Mouse (Mus musculus) hindbrain, embryonic 13.5 days (tissue): ENCODE measurements around the gene Ldlrad1. TPM values are rescaled to one million over a fixed set of nuclear protein-coding genes. Genes with fewer than 3 reads are reported as not detected.
A peak's percentile ranks its signal among the peaks of the same experiment; 100 is the strongest.

ENCODE experiments used
- ATAC-seq: fragments of 200-750 bp; cut with Nextera tagmentation; 2 replicates; pipeline ENCODE4 v1.8.0; 2017; ENCODE audit warnings: moderate TSS enrichment; ENCODE audit not compliant: low FRiP score
- H3K27ac ChIP-seq: fragments of 300-500 bp; sonication (generic); 2 replicates; pipeline ENCODE4 v1.5.1; 2015; ENCODE audit warnings: inconsistent platforms, mild to moderate bottlenecking, moderate library complexity
- H3K27me3 ChIP-seq: fragments of 300-500 bp; sonication (generic); 2 replicates; pipeline ENCODE4 v1.6.1; 2015; ENCODE audit warnings: mild to moderate bottlenecking, inconsistent platforms
- H3K36me3 ChIP-seq: fragments of 300-500 bp; sonication (generic); 2 replicates; pipeline ENCODE4 v1.6.1; 2015; ENCODE audit warnings: mild to moderate bottlenecking, inconsistent platforms
- H3K4me1 ChIP-seq: fragments of 300-500 bp; sonication (generic); replicated peaks from 2 replicates; pipeline ENCODE4 v1.6.1; 2015; ENCODE audit warnings: inconsistent platforms
- H3K4me2 ChIP-seq: fragments of 300-500 bp; sonication (generic); 2 replicates; pipeline ENCODE4 v1.6.1; 2015; ENCODE audit warnings: inconsistent platforms, mild to moderate bottlenecking, moderate library complexity
- H3K4me3 ChIP-seq: fragments of 300-500 bp; sonication (generic); 2 replicates; pipeline ENCODE4 v1.5.1; 2015; ENCODE audit warnings: mild to moderate bottlenecking, inconsistent platforms
- H3K9ac ChIP-seq: fragments of 300-500 bp; sonication (generic); 2 replicates; pipeline ENCODE4 v1.6.1; 2015; ENCODE audit warnings: mild to moderate bottlenecking, inconsistent platforms
- H3K9me3 ChIP-seq: fragments of 300-500 bp; sonication (generic); 2 replicates; pipeline ENCODE4 v1.6.1; 2016; ENCODE audit warnings: inconsistent platforms
- WGBS: fragments of 180-500 bp; shearing (Covaris S2); methylation state at CpG from one replicate; pipeline ENCODE4 v1.1.7; 2015; 5-methylcytosine and 5-hydroxymethylcytosine counted together
- polyA plus RNA-seq: library from polyadenylated mRNA; unstranded; fragments of >200 nt; fragmentation: Nextera tagmentation; extraction: Ambion mirVana; gene quantifications from 2 replicates; pipeline ENCODE4 v1.2.1, GENCODE M21; 2015

Gene Ldlrad1
- polyA plus RNA-seq, 1 experiment from 2014 or later: not detected

GRCm38 (mm10) chr4:107247110-107247509 is 38.1 kb downstream of the Ldlrad1 start:
- Histone ChIP-seq H3K4me1 (peaks cover 40% of the 10 kb centered on the region), H3K27ac (no peak overlapping the region), H3K9me3 (no peaks in the 10 kb centered on the region), H3K4me3 (no peak overlapping the region), H3K9ac (no peak overlapping the region), H3K4me2 (no peak overlapping the region), H3K36me3 (peaks cover 22% of the 10 kb centered on the region), H3K27me3 (no peaks in the 10 kb centered on the region)
- no peak for ATAC-seq
- WGBS: 89% methylated on average over 9 of the region's 9 CpGs

GRCm38 (mm10) chr4:107248061-107248460 is 39.1 kb downstream of the Ldlrad1 start:
- ATAC-seq: no peak
- 84% methylated on average over 3 of the region's 3 CpGs for WGBS
- Histone ChIP-seq H3K27ac (no peak overlapping the region), H3K9me3 (no peaks in the 10 kb centered on the region), H3K36me3 (peaks cover 16% of the 10 kb centered on the region), H3K27me3 (no peaks in the 10 kb centered on the region), H3K4me1 (peaks cover 45% of the 10 kb centered on the region), H3K4me2 (no peak overlapping the region), H3K9ac (no peak overlapping the region), H3K4me3 (no peak overlapping the region)

- ATAC-seq: no peak
- Histone ChIP-seq H3K27ac (no peak overlapping the region), H3K27me3 (no peaks in the 10 kb centered on the region), H3K4me3 (no peak overlapping the region), H3K9ac (no peak overlapping the region), H3K9me3 (no peaks in the 10 kb centered on the region), H3K4me2 (no peak overlapping the region), H3K4me1 (peaks cover 40% of the 10 kb centered on the region), H3K36me3 (peaks cover 10% of the 10 kb centered on the region)
- WGBS: 41% methylated on average over 2 of the region's 2 CpGs
Measured at GRCm38 (mm10) chr4:107249471-107249870, 40.5 kb downstream of the Ldlrad1 start.

GRCm38 (mm10) chr4:107250494-107250893 is 41.5 kb downstream of the Ldlrad1 start:
- H3K36me3 ChIP-seq: peaks cover 10% of the 10 kb centered on the region
- H3K9ac ChIP-seq: no peak overlapping the region
- H3K4me2 ChIP-seq: no peak overlapping the region
- WGBS: 20% methylated on average over 4 of the region's 4 CpGs
- H3K27ac ChIP-seq: no peak overlapping the region
- H3K27me3 ChIP-seq: no peaks in the 10 kb centered on the region
- H3K4me1 ChIP-seq: peaks cover 46% of the 10 kb centered on the region
- H3K9me3 ChIP-seq: no peaks in the 10 kb centered on the region
- H3K4me3 ChIP-seq: no peak overlapping the region
- no peak for ATAC-seq

DNA sequence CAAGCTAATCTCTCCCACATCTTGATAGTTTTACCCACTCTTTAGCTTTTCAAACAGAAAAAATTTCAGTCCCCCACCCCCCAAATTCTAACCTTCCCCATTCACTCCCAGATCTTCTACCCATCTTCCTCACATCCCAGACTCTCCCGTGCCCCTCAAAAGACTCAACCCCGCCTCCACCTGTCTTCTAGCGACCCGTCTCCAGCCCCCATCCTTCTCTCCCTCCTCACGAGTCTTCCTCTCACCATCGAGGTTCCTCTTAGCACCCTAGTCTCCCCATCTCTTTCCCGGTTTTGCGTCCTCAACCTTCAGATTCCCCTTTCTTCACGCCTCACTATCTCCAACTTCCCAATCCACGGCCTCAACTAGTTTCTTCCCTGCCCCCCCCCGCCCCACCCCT is 43.5 kb downstream of the Ldlrad1 start:
- Histone ChIP-seq H3K4me3 (peak overlapping the region; percentile 78), H3K9ac (peak overlapping the region; percentile 87), H3K27ac (peak overlapping the region; percentile 94; the same call in 1 of the 2 replicates), H3K4me2 (peak overlapping the region; percentile 62), H3K36me3 (peaks cover under 1% of the 10 kb centered on the region; the same call in 1 of the 2 replicates), H3K4me1 (peaks cover 49% of the 10 kb centered on the region), H3K9me3 (no peaks in the 10 kb centered on the region), H3K27me3 (no peaks in the 10 kb centered on the region)
- 2% methylated on average over 11 of the region's 11 CpGs for WGBS
- peak; percentile 4; the same call in 1 of the 2 replicates for ATAC-seq

DNA sequence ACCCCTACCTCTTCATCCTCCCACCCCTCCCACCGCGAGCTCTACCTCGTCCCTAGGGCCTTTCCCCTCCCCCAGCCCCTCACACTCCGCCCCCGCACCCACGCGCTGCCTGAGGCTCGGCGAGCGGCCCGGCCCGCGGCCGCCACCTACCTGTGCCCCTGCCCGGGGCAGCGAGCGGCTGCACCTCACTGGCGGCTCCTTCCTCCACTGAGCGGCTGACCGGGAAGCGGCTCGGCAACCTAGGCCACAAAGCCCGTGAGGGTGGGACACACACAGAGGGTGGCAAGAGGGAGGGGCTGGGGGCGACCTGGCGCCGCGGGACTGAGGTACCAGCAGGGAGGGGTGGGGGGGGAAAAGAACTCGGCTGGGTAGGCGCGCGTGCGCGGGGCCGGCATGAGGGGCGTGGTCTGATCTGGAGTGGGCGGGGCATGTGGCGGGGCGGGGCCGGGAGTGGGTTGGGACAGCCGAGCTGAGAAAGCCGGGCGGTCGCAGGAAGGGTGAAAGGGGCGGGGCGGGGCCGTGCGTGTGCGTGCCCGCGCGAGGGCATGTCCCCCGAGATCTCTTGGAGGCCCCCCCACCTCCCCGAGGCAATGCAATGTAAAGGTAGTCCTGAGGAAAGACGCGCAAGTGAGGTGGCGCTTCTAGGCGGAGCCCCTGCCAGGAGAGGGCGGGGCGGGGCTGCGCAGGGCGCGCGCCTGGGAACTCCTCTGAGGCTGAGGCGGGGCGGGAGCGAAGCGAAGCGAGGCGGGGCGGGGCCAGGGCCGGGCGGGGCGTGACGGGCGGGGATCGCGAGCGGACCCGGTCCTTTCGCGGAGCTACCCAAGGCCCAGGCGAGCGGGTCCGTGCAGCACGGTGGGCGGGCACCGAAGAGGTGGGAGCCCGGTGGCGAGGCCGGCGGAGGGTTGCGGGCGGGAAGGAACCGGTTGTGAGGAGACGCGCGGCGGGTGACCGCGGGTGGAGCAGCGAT is 44.4 kb downstream of the Ldlrad1 start, which contains the start of the genes Lrrc42 and Hspb11:
Gene Lrrc42 (minus strand): TSS at position 408 of the 967 bp plus-strand sequence.
Gene Hspb11 (plus strand): TSS at position 469 of the 967 bp plus-strand sequence.
- no peaks in the 10 kb centered on the region for H3K36me3 ChIP-seq
- no peaks in the 10 kb centered on the region for H3K9me3 ChIP-seq
- H3K27ac ChIP-seq: peak within 1 kb of the TSS; percentile 94
- H3K27me3 ChIP-seq: no peaks in the 10 kb centered on the region
- peak within 1 kb of the TSS; percentile 87 for H3K9ac ChIP-seq
- ATAC-seq: peak; percentile 96
- WGBS: under 1% methylated on average over 94 of the region's 101 CpGs
- H3K4me1 ChIP-seq: peaks cover 44% of the 10 kb centered on the region
- H3K4me2 ChIP-seq: peak within 1 kb of the TSS; percentile 70
- H3K4me3 ChIP-seq: peak within 1 kb of the TSS; percentile 78

- Histone ChIP-seq H3K9me3 (no peaks in the 10 kb centered on the region), H3K27ac (peak overlapping the region; percentile 94), H3K4me2 (peak overlapping the region; percentile 70), H3K4me1 (peaks cover 36% of the 10 kb centered on the region), H3K4me3 (peak overlapping the region; percentile 78), H3K9ac (peak overlapping the region; percentile 87), H3K27me3 (no peaks in the 10 kb centered on the region), H3K36me3 (no peaks in the 10 kb centered on the region)
- ATAC-seq: no peak
- 9% methylated on average over 3 of the region's 3 CpGs for WGBS
Measured at GRCm38 (mm10) chr4:107254414-107254813, 45.4 kb downstream of the Ldlrad1 start.

DNA sequence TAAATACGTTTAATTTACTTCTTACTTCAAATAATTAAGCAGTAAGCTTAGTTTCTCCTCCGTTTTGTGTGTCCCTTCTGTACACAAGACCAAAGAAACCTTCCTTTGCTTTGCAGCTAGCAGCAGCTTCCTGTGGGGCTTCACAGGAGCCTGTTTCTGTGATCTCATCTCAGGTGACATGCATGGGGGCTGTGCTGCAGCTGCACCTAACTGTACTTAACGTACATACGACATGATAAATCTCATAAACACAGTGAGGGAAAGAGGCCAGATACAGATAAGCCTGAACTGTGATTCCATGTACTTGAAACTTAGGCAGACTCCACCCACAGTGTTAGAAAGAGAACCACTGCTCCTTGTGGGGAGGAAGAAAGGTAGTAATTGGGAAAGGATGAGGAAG is 51.0 kb downstream of the Ldlrad1 start:
- no peak overlapping the region for H3K27ac ChIP-seq
- no peak overlapping the region for H3K4me2 ChIP-seq
- H3K9me3 ChIP-seq: peaks cover 4% of the 10 kb centered on the region
- WGBS: 76% methylated on average over 4 of the region's 4 CpGs
- peaks cover 7% of the 10 kb centered on the region for H3K4me1 ChIP-seq
- H3K9ac ChIP-seq: no peak overlapping the region
- no peaks in the 10 kb centered on the region for H3K27me3 ChIP-seq
- peaks cover 13% of the 10 kb centered on the region for H3K36me3 ChIP-seq
- ATAC-seq: no peak
- H3K4me3 ChIP-seq: no peak overlapping the region

Other genes starting within 250 kb of the Ldlrad1 start
- 76.4 and 76.6 TPM in 2 replicates for gene Mrpl37, start 142.3 kb upstream of the Ldlrad1 start, polyA plus RNA-seq
- gene Cyb5rl, start 142.2 kb upstream of the Ldlrad1 start, polyA plus RNA-seq: 4.7 and 5.4 TPM in 2 replicates
- gene Cdcp2, start 112.3 kb upstream of the Ldlrad1 start, polyA plus RNA-seq: 0.06 TPM in 1 of 2 replicates, not detected in the other
- 410 and 431 TPM in 2 replicates for gene Tmem59, start 30.8 kb upstream of the Ldlrad1 start, polyA plus RNA-seq
- 25.2 and 26.1 TPM in 2 replicates for gene Tceanc2, start 30.1 kb upstream of the Ldlrad1 start, polyA plus RNA-seq
- 56.8 and 59.4 TPM in 2 replicates for gene Lrrc42, start 44.4 kb downstream of the Ldlrad1 start, polyA plus RNA-seq
- gene Hspb11, start 44.4 kb downstream of the Ldlrad1 start, polyA plus RNA-seq: 43.5 and 44.7 TPM in 2 replicates
- not detected in 2 replicates for gene Dio1, start 98.0 kb downstream of the Ldlrad1 start, polyA plus RNA-seq
- 61.4 and 67.3 TPM in 2 replicates for gene Yipf1, start 105.2 kb downstream of the Ldlrad1 start, polyA plus RNA-seq
- 17.3 and 18.5 TPM in 2 replicates for gene Ndc1, start 158.6 kb downstream of the Ldlrad1 start, polyA plus RNA-seq
- 1.7 and 1.8 TPM in 2 replicates for gene Glis1, start 225.4 kb downstream of the Ldlrad1 start, polyA plus RNA-seq